Mouse (Mus musculus) intestine, postnatal 0 days (tissue): ENCODE measurements at regions not wholly inside any gene's neighbourhood (a gene's known extent, or its start where the extent isn't known, plus 50 kb on each side); places are given as distances from the start of the nearest gene placed in this dataset.

ENCODE experiments used
- ATAC-seq: fragments of 200-750 bp; cut with Nextera tagmentation; 2 replicates; pipeline ENCODE4 v1.8.0; 2017; ENCODE audit warnings: mild to moderate bottlenecking, moderate TSS enrichment, moderate library complexity
- H3K27ac ChIP-seq: fragments of 300-500 bp; sonication (generic); 2 replicates; pipeline ENCODE4 v1.5.1; 2014; ENCODE audit warnings: mild to moderate bottlenecking, low read depth, low read length, moderate library complexity
- H3K27me3 ChIP-seq: fragments of 300-500 bp; sonication (generic); replicated peaks from 2 replicates; pipeline ENCODE4 v1.6.1; 2014; ENCODE audit warnings: low read length, mixed read lengths; ENCODE audit not compliant: control insufficient read depth, insufficient read depth
- H3K36me3 ChIP-seq: fragments of 300-500 bp; sonication (generic); 2 replicates; pipeline ENCODE4 v1.6.1; 2014; ENCODE audit warnings: mild to moderate bottlenecking, moderate library complexity; ENCODE audit not compliant: control insufficient read depth, insufficient read depth
- H3K4me1 ChIP-seq: fragments of 300-500 bp; sonication (generic); replicated peaks from 2 replicates; pipeline ENCODE4 v1.6.1; 2014; ENCODE audit warnings: antibody characterized with exemption, low read length, mixed read lengths; ENCODE audit not compliant: control insufficient read depth, insufficient read depth
- H3K4me2 ChIP-seq: fragments of 300-500 bp; sonication (generic); replicated peaks from 2 replicates; pipeline ENCODE4 v1.6.1; 2014; ENCODE audit warnings: low read depth, mild to moderate bottlenecking, moderate library complexity
- H3K4me3 ChIP-seq: fragments of 300-500 bp; sonication (generic); 2 replicates; pipeline ENCODE4 v1.5.1; 2014; ENCODE audit warnings: low read depth, low read length
- H3K9ac ChIP-seq: fragments of 300-500 bp; sonication (generic); 2 replicates; pipeline ENCODE4 v1.6.1; 2014; ENCODE audit warnings: mild to moderate bottlenecking, low read depth, low read length
- H3K9me3 ChIP-seq: fragments of 300-500 bp; sonication (generic); 2 replicates; pipeline ENCODE4 v1.6.1; 2016; ENCODE audit warnings: mixed run types; ENCODE audit not compliant: control insufficient read depth
- CTCF ChIP-seq: sonication (generic); IDR thresholded peaks from 2 replicates; pipeline ENCODE4 v1.5.1; 2016; ENCODE audit warnings: low read depth, mild to moderate bottlenecking, control low read depth, antibody characterized with exemption, moderate library complexity
- WGBS: fragments of 180-500 bp; shearing (Covaris S2); extraction: QIAGEN DNeasy Blood & Tissue Kit; methylation state at CpG from one replicate; pipeline ENCODE4 v1.1.7; 2014; 5-methylcytosine and 5-hydroxymethylcytosine counted together

GRCm38 (mm10) chr11:71846496-71846895 is 96.8 kb downstream of the Wscd1 start:
- Histone ChIP-seq H3K9ac (no peak overlapping the region), H3K4me1 (no peaks in the 10 kb centered on the region), H3K9me3 (no peaks in the 10 kb centered on the region), H3K27me3 (no peaks in the 10 kb centered on the region), H3K27ac (no peak overlapping the region), H3K4me2 (no peak overlapping the region), H3K4me3 (no peak overlapping the region), H3K36me3 (no peaks in the 10 kb centered on the region)
- no peak for ATAC-seq
- TF ChIP-seq CTCF, result no peak
- 44% methylated on average over 3 of the region's 3 CpGs for WGBS

GRCm38 (mm10) chr11:71840635-71841443 is 91.1 kb downstream of the Wscd1 start:
- H3K4me2 ChIP-seq, result no peak overlapping the region
- H3K36me3 ChIP-seq, result no peaks in the 10 kb centered on the region
- WGBS, result 78% methylated on average over 8 of the region's 8 CpGs
- H3K4me1 ChIP-seq, result no peaks in the 10 kb centered on the region
- no peaks in the 10 kb centered on the region for H3K9me3 ChIP-seq
- no peaks in the 10 kb centered on the region for H3K27me3 ChIP-seq
- ATAC-seq, result no peak
- TF ChIP-seq CTCF, result no peak
- H3K27ac ChIP-seq, result no peak overlapping the region
- H3K4me3 ChIP-seq, result no peak overlapping the region
- H3K9ac ChIP-seq, result no peak overlapping the region
